Mouse (Mus musculus) bone marrow, adult 2 months (tissue): ENCODE data around the gene Arl4c. TPM values are rescaled to one million over a fixed set of nuclear protein-coding genes. Genes with fewer than 3 reads are reported as not detected.

Experiments used
- H3K27ac ChIP-seq: fragments of 200-500 bp; 2 replicates; pipeline ENCODE4 v1.5.1; 2012; ENCODE audit warnings: low read depth, mild to moderate bottlenecking, control low read depth, inconsistent platforms, low read length; ENCODE audit not compliant: control insufficient read depth, poor library complexity, insufficient read depth
- H3K4me1 ChIP-seq: fragments of 200-500 bp; 2 replicates; pipeline ENCODE4 v1.6.1; 2011; ENCODE audit warnings: low read length; ENCODE audit not compliant: control insufficient read depth, insufficient read depth
- H3K4me3 ChIP-seq: fragments of 200-500 bp; replicated peaks from 2 replicates; pipeline ENCODE3; 2011; ENCODE audit warnings: mild to moderate bottlenecking, low read depth, low read length, control low read depth; ENCODE audit not compliant: control insufficient read depth
- CTCF ChIP-seq: fragments of 200-500 bp; IDR thresholded peaks from 2 replicates; pipeline ENCODE4 v1.5.1; 2011; ENCODE audit warnings: low read length, control low read depth; ENCODE audit not compliant: control insufficient read depth, insufficient read depth
- POLR2A ChIP-seq: fragments of 200-500 bp; IDR thresholded peaks from 2 replicates; pipeline ENCODE4 v1.6.1; 2011; ENCODE audit warnings: low read depth, mild to moderate bottlenecking, control low read depth, low read length, borderline replicate concordance; ENCODE audit not compliant: control insufficient read depth
- WGBS: fragments of 180-500 bp; shearing (Covaris S2); methylation state at CpG from one replicate; pipeline ENCODE4 v1.1.7; 2018; 5-methylcytosine and 5-hydroxymethylcytosine counted together
- polyA plus RNA-seq: library from polyadenylated mRNA; stranded (reverse); fragments of >200 nt; gene quantifications from 2 replicates; pipeline ENCODE4 v1.2.4, GENCODE M21; 2011; ENCODE audit warnings: low replicate concordance; ENCODE audit not compliant: missing spikeins, insufficient read depth, insufficient read length

Arl4c gene
- polyA plus RNA-seq, 1 experiment, result 4.5 TPM

DNA sequence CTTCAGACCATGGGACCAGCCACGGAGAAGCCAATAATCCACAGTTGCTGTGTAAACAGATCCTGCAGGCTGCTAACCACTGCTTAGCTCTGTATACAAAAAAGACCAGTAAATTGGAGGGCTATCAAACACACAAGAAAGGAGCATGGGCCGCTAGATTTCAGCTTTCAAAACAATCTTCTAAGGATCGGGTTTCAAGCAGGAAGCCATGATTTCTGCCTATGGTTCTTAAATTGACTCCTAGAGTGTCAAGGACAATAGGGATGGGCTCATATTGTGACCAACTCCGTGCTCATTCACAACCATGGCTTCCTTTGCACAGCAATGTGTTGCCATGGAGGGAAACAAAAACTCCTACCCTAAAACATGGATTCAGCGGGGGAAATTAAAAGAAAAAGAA lies 3.1 kb downstream of the Arl4c start:
- Histone ChIP-seq H3K27ac (no peak overlapping the region), H3K4me3 (no peak overlapping the region), H3K4me1 (no peaks in the 10 kb centered on the region; the same call in 1 of the 2 replicates)
- 52% methylated on average over 5 of the region's 5 CpGs for WGBS
- TF ChIP-seq CTCF (no peak), POLR2A (no peak)

DNA sequence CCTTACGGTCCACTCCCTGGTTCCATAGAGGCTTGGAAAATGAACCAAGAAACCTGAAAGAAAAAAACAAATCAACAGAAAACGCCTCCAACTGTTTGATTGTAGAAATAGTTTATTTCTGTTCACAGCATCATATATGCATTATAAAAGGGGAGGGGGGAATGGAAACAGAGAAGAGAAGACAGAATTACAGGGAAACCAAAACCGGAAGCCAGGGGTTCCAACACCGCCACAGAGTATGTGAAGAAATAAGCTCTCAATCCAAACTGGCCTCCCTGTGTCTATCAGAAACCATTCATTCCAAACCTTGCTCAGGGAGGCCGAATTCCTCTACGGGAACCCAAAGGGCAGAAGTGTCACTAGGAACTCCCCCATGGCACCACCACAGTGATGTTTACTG lies 3.9 kb downstream of the Arl4c start:
- Histone ChIP-seq H3K4me1 (no peaks in the 10 kb centered on the region; the same call in 1 of the 2 replicates), H3K27ac (no peak overlapping the region), H3K4me3 (peak overlapping the region; percentile 25)
- 67% methylated on average over 6 of the region's 6 CpGs for WGBS
- TF ChIP-seq CTCF, result no peak
- TF ChIP-seq POLR2A, result no peak

DNA sequence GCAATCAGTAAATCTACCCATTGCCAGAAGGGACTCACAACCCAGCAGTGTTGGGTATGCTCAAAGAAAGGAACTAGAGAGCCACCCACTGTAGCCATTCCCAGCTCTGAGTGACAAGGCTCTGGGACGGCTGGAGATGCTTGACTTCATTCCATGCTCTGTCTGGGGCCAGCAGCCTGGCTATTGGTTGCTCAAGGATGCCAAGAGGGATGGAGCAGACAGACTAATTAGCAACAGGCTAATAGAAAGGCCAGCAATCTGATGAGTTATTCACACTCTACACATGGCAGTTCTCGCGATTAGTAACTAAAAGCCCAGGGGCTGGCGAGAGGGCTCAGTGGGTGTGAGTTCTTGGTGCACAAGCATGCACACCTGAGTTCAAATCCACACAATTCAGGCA lies 5.6 kb downstream of the Arl4c start:
- 86% methylated on average over 4 of the region's 4 CpGs for WGBS
- H3K27ac ChIP-seq, result no peak overlapping the region
- TF ChIP-seq POLR2A (no peak), CTCF (no peak)
- H3K4me1 ChIP-seq, result no peaks in the 10 kb centered on the region; the same call in 1 of the 2 replicates
- H3K4me3 ChIP-seq, result no peak overlapping the region

DNA sequence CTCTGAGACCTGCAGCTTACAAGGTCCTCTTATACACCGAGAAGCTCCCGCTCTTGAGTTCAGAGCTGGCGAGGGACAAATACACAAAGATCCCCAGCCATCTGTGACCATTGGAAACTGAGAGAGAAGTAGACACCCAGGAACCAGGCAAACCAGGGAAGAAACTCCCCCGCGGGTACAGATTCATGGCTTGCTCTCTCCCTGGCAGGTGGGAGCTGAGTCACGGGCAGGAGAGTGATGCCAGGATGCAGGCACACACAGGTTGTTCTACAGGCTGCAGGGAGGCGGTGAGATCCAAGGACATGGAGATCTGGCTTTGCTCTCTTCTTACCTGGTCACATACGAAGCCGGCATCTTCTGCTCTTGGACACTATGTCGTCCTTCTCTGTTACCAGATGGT lies 7.7 kb downstream of the Arl4c start:
- H3K27ac ChIP-seq, result no peak overlapping the region
- 50% methylated on average over 10 of the region's 10 CpGs for WGBS

DNA sequence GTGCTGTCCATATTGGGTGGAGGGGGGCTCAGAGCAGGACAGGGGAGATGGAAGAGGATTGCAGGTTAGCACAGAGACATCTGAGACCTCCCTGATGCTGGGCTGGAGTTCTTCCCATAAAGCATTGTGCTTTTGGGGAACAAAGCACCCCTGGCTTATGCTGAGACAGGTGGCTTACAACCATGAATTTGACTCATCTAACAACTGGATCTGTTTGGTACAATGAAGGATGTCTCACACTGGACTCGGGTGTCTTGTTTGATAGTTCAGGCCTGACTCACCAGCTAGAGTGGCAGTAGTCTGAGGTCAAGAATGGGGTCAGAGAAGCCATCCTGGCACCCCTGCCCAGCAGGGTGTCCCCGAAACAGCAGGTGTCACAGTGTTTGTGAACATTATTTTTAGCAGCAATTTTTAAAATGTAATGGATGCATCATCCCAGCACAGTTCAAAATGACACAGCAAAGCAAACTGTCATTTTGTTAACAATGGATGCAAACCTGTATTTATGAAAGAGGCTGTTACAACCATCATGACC lies 9.7 kb downstream of the Arl4c start:
- TF ChIP-seq CTCF, result no peak
- TF ChIP-seq POLR2A, result no peak
- Histone ChIP-seq H3K4me1 (no peaks in the 10 kb centered on the region), H3K27ac (no peak overlapping the region), H3K4me3 (no peak overlapping the region)
- 71% methylated on average over 2 of the region's 2 CpGs for WGBS

More for the DNA sequence above, 7.7 kb downstream of the Arl4c start:
- TF ChIP-seq CTCF, result no peak
- no peak for TF ChIP-seq POLR2A
- Histone ChIP-seq H3K4me1 (no peaks in the 10 kb centered on the region; the same call in 1 of the 2 replicates), H3K4me3 (no peak overlapping the region)

DNA sequence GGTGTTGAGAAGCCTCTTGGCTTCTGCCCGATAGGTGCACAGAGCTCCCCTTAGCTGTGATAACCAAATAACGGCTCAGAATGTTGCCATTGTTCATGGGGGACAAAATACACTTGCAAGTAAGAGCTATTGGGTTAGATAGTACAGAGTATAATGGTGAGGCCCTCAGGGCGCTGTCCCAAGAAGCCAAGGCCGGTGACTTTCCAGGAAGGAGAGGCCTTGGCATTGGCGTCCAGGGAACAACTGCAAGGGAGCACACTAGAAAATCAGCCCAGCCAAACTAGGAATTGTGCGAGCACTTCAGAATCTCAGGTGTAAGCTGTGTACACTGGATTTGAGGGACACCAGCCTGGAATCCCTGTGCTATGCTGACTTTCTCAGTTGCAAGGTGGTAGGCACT lies 11.4 kb downstream of the Arl4c start:
- Histone ChIP-seq H3K27ac (no peak overlapping the region), H3K4me3 (no peak overlapping the region), H3K4me1 (no peaks in the 10 kb centered on the region)
- no peak for TF ChIP-seq CTCF
- 85% methylated on average over 6 of the region's 6 CpGs for WGBS

DNA sequence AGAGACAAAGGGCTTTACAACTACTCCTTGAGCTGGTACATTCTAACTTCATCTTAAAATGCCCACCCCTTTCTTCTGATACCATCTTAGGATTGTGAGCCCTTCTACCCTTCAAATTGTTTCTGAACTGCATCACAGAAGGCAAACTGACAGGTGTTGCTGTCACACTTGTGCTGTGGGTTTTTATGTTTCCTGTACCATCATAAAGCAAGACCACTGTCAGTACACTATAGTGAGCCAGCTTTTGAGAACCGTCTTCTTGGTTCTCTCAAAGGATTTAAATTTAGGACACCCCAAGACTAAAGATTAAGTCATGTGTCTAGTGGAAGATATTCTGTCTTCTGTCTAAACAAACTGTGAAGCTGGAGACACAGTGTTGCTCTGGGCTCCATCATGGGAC lies 17.3 kb downstream of the Arl4c start:
- WGBS, result 51% methylated on average over 1 of the region's 1 CpGs
- Histone ChIP-seq H3K27ac (no peak overlapping the region), H3K4me3 (no peak overlapping the region), H3K4me1 (no peaks in the 10 kb centered on the region)
- TF ChIP-seq CTCF (no peak), POLR2A (no peak)

DNA sequence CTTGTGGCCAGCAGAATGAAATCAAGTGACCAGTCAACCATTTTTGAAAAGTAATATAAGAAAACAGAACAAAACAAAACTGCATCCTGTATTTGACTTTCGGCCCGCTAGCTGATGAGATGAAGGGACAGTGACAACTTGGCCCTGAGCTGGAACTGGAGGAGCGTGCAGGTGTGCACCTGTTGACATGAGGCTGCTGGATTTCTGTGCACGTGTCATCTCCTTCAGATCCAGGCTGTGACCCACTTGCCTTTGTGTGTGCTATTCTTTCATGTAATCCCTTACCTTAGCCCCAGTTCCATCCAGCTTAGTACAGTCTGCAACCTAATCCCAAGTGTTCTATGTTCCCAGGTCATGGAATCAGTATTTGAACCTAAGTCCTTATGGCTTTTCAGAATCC lies 20.4 kb downstream of the Arl4c start:
- no peak overlapping the region for H3K27ac ChIP-seq
- WGBS, result 81% methylated on average over 4 of the region's 4 CpGs
- TF ChIP-seq POLR2A, result no peak
- TF ChIP-seq CTCF, result no peak
- H3K4me3 ChIP-seq, result no peak overlapping the region
- H3K4me1 ChIP-seq, result no peaks in the 10 kb centered on the region

DNA sequence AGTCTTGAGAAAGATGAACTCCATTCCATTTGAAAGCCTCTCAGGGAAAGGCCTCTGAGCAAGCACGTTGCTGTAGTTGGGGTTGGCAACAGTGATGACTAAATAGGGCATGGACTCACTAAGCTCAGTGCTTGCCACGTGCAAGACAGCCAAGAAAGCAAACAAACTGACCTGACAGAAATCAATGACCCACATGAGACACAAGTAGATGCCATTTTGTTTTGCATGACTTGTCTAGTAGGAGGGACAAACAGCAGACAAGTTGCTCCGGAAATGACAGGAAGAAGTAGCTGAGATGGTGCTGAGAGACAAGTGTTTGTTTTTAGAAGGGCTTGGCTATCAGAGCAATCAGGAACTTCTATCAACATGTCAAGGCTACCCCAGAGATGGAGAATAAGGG lies 21.2 kb downstream of the Arl4c start:
- 64% methylated on average over 3 of the region's 3 CpGs for WGBS
- Histone ChIP-seq H3K4me3 (no peak overlapping the region), H3K4me1 (no peaks in the 10 kb centered on the region), H3K27ac (no peak overlapping the region)
- TF ChIP-seq POLR2A (no peak), CTCF (no peak)
